Mouse (Mus musculus): ENCODE data around the gene Fcer2a. TPM values are rescaled to one million over a fixed set of nuclear protein-coding genes. Genes with fewer than 3 reads are reported as not detected.

Gene Fcer2a
- polyA plus RNA-seq, 1 experiment from 2014 or later, result 0.06 TPM

- Histone ChIP-seq H3K4me1 (ENCODE audit: insufficient read depth) (peaks cover 8% of the 10 kb centered on the region), H3K4me2 (ENCODE audit: low read depth, low read length) (peak within 1 kb of the TSS; percentile 82), H3K4me3 (ENCODE audit: low read depth, low read length) (peak within 1 kb of the TSS; percentile 54), H3K36me3 (replicated peaks; ENCODE audit: insufficient read depth, low read length) (no peaks in the 10 kb centered on the region), H3K9ac (replicated peaks) (peak within 1 kb of the TSS; percentile 47), H3K27ac (ENCODE audit: low read depth) (peak within 1 kb of the TSS; percentile 1; the same call in 1 of the 2 replicates), H3K27me3 (ENCODE audit: insufficient read depth, low read length) (no peaks in the 10 kb centered on the region), H3K9me3 (ENCODE audit: low read length) (no peaks in the 10 kb centered on the region)
- DNase-seq (peak; percentile 88), ATAC-seq (peak; percentile 66)
- TF ChIP-seq EP300 (IDR thresholded peaks at IDR 0.05; ENCODE audit: low read depth) (0 out of 2 replicates have a peak, but pooled peaks have one; percentile 11), CTCF (IDR thresholded peaks at IDR 0.05; ENCODE audit: low read depth) (peak; percentile 95)
- 2% methylated on average over 23 of the region's 23 CpGs for WGBS (ENCODE audit: insufficient replicate concordance)
Measured at GRCm38 (mm10) chr8:3671980-3672491, 21.9 kb downstream of the Fcer2a start, which contains the start of gene Fcor. TSS of gene Fcor (minus strand) at chr8:3672362.

- peaks cover 3% of the 10 kb centered on the region; the same call in 1 of the 2 replicates for H3K4me1 ChIP-seq (ENCODE audit: insufficient read depth)
- 56% methylated on average over 2 of the region's 2 CpGs for WGBS (ENCODE audit: insufficient replicate concordance)
- H3K27ac ChIP-seq (ENCODE audit: low read depth), result no peak overlapping the region
- H3K4me2 ChIP-seq (ENCODE audit: low read depth, low read length), result peak overlapping the region; percentile 49; the same call in 1 of the 2 replicates
- H3K4me3 ChIP-seq (ENCODE audit: low read depth, low read length), result no peak overlapping the region
- H3K9me3 ChIP-seq (ENCODE audit: low read length), result no peaks in the 10 kb centered on the region
- no peaks in the 10 kb centered on the region for H3K36me3 ChIP-seq (replicated peaks; ENCODE audit: insufficient read depth, low read length)
- TF ChIP-seq CTCF (IDR thresholded peaks at IDR 0.05; ENCODE audit: low read depth), result no peak
- no peak for TF ChIP-seq EP300 (IDR thresholded peaks at IDR 0.05; ENCODE audit: low read depth)
- H3K9ac ChIP-seq (replicated peaks), result no peak overlapping the region
- ATAC-seq (no peak), DNase-seq (peak; percentile 60)
- no peaks in the 10 kb centered on the region for H3K27me3 ChIP-seq (ENCODE audit: insufficient read depth, low read length)
Measured at GRCm38 (mm10) chr8:3670388-3670787, 23.6 kb downstream of the Fcer2a start.

GRCm38 (mm10) chr8:3665507-3665906 is 28.5 kb downstream of the Fcer2a start, which contains the start of gene Mcemp1:
TSS of gene Mcemp1 (plus strand) at chr8:3665754.
- peak; percentile 35; the same call in 1 of the 2 replicates for ATAC-seq
- Histone ChIP-seq H3K27ac (ENCODE audit: low read depth) (peak within 1 kb of the TSS; percentile 82), H3K4me3 (ENCODE audit: low read depth, low read length) (peak within 1 kb of the TSS; percentile 37), H3K9ac (replicated peaks) (peak within 1 kb of the TSS; percentile 30; the same call in 1 of the 2 replicates), H3K27me3 (ENCODE audit: insufficient read depth, low read length) (no peaks in the 10 kb centered on the region), H3K4me1 (ENCODE audit: insufficient read depth) (no peaks in the 10 kb centered on the region), H3K9me3 (ENCODE audit: low read length) (no peaks in the 10 kb centered on the region), H3K4me2 (ENCODE audit: low read depth, low read length) (peak within 1 kb of the TSS; percentile 44), H3K36me3 (replicated peaks; ENCODE audit: insufficient read depth, low read length) (no peaks in the 10 kb centered on the region)
- 57% methylated on average over 6 of the region's 6 CpGs for WGBS (ENCODE audit: insufficient replicate concordance)
- TF ChIP-seq CTCF (IDR thresholded peaks at IDR 0.05; ENCODE audit: low read depth) (no peak), EP300 (IDR thresholded peaks at IDR 0.05; ENCODE audit: low read depth) (no peak)
- no peak for DNase-seq

GRCm38 (mm10) chr8:3664405-3664804 is 29.6 kb downstream of the Fcer2a start:
- Histone ChIP-seq H3K9me3 (ENCODE audit: low read length) (no peaks in the 10 kb centered on the region), H3K9ac (replicated peaks) (no peak overlapping the region), H3K4me2 (ENCODE audit: low read depth, low read length) (peak overlapping the region; percentile 32; the same call in 1 of the 2 replicates), H3K27ac (ENCODE audit: low read depth) (peak overlapping the region; percentile 82), H3K27me3 (ENCODE audit: insufficient read depth, low read length) (no peaks in the 10 kb centered on the region), H3K4me3 (ENCODE audit: low read depth, low read length) (no peak overlapping the region), H3K36me3 (replicated peaks; ENCODE audit: insufficient read depth, low read length) (no peaks in the 10 kb centered on the region), H3K4me1 (ENCODE audit: insufficient read depth) (no peaks in the 10 kb centered on the region)
- peak; percentile 24 for DNase-seq
- 36% methylated on average over 5 of the region's 5 CpGs for WGBS (ENCODE audit: insufficient replicate concordance)
- TF ChIP-seq CTCF (IDR thresholded peaks at IDR 0.05; ENCODE audit: low read depth) (no peak), EP300 (IDR thresholded peaks at IDR 0.05; ENCODE audit: low read depth) (peak; percentile 54; the same call in 1 of the 2 replicates)
- peak; percentile 76 for ATAC-seq

- H3K36me3 ChIP-seq (replicated peaks; ENCODE audit: insufficient read depth, low read length), result no peaks in the 10 kb centered on the region
- H3K27me3 ChIP-seq (ENCODE audit: insufficient read depth, low read length), result no peaks in the 10 kb centered on the region
- peak overlapping the region; percentile 26; the same call in 1 of the 2 replicates for H3K4me2 ChIP-seq (ENCODE audit: low read depth, low read length)
- TF ChIP-seq CTCF (IDR thresholded peaks at IDR 0.05; ENCODE audit: low read depth), result no peak
- TF ChIP-seq EP300 (IDR thresholded peaks at IDR 0.05; ENCODE audit: low read depth), result no peak
- no peaks in the 10 kb centered on the region for H3K9me3 ChIP-seq (ENCODE audit: low read length)
- no peak overlapping the region for H3K4me3 ChIP-seq (ENCODE audit: low read depth, low read length)
- H3K4me1 ChIP-seq (ENCODE audit: insufficient read depth), result no peaks in the 10 kb centered on the region
- 47% methylated on average over 8 of the region's 8 CpGs for WGBS (ENCODE audit: insufficient replicate concordance)
- no peak for ATAC-seq
- H3K9ac ChIP-seq (replicated peaks), result no peak overlapping the region
- no peak for DNase-seq
- H3K27ac ChIP-seq (ENCODE audit: low read depth), result peak overlapping the region; percentile 70; the same call in 1 of the 2 replicates
Measured at GRCm38 (mm10) chr8:3660889-3661288, 33.1 kb downstream of the Fcer2a start.

GRCm38 (mm10) chr8:3656725-3657381 is 37.1 kb downstream of the Fcer2a start:
- DNase-seq (no peak), ATAC-seq (no peak)
- TF ChIP-seq CTCF (IDR thresholded peaks at IDR 0.05; ENCODE audit: low read depth), result no peak
- no peak for TF ChIP-seq EP300 (IDR thresholded peaks at IDR 0.05; ENCODE audit: low read depth)
- no peaks in the 10 kb centered on the region for H3K36me3 ChIP-seq (replicated peaks; ENCODE audit: insufficient read depth, low read length)
- WGBS (ENCODE audit: insufficient replicate concordance), result 30% methylated on average over 7 of the region's 7 CpGs
- H3K9ac ChIP-seq (replicated peaks), result no peak overlapping the region
- no peaks in the 10 kb centered on the region for H3K9me3 ChIP-seq (ENCODE audit: low read length)
- no peaks in the 10 kb centered on the region for H3K27me3 ChIP-seq (ENCODE audit: insufficient read depth, low read length)
- no peak overlapping the region for H3K4me3 ChIP-seq (ENCODE audit: low read depth, low read length)
- no peak overlapping the region for H3K4me2 ChIP-seq (ENCODE audit: low read depth, low read length)
- H3K27ac ChIP-seq (ENCODE audit: low read depth), result no peak overlapping the region
- H3K4me1 ChIP-seq (ENCODE audit: insufficient read depth), result no peaks in the 10 kb centered on the region

Measured in liver, postnatal 0 days (tissue).